Mouse (Mus musculus): ENCODE data around the gene Trmt10c.

DNA sequence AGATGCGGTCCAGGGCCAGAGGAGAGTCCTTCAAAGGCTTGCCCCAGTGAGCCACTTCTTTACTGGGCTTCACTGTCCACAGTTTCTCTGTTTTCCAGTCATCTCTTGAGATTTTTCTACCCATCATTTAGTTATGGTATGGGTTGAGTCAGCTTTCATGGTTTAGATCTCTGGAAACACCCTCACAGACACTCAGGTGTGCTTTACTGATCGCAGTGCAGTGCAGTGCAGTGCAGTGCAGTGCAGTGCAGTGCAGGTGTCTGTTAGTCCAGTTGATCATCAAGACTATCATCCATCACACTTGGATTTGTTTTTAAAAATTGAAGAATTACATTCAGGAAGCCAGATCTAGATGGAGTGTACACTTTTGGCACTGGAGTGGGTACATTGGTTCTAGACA lies 48.7 kb upstream of the Trmt10c start:
- no peak for TF ChIP-seq POLR2A (IDR thresholded peaks at IDR 0.05; ENCODE audit: insufficient read depth, low read depth, low read length)
- no peak for TF ChIP-seq CTCF (IDR thresholded peaks at IDR 0.05; ENCODE audit: insufficient read depth, low read depth, low read length)

Data from olfactory bulb, adult 2 months (tissue).